Mouse (Mus musculus) liver (tissue): ENCODE measurements around the gene Pdzd2.

Experiments
- DNase-seq: peaks from one replicate; pipeline ENCODE4 v3.0.0-alpha.2; 2020; ENCODE audit warnings: mixed read lengths

Pdzd2 gene

GRCm38 (mm10) chr15:12665946-12666345 lies 73.8 kb downstream of the Pdzd2 start:
- DNase-seq = no peak

- no peak for DNase-seq
Measured at GRCm38 (mm10) chr15:12663351-12663750, 76.4 kb downstream of the Pdzd2 start.

- DNase-seq = no peak
Measured at GRCm38 (mm10) chr15:12660320-12660719, 79.4 kb downstream of the Pdzd2 start.

- no peak for DNase-seq
Measured at GRCm38 (mm10) chr15:12655959-12656662, 83.6 kb downstream of the Pdzd2 start.

- no peak for DNase-seq
Measured at GRCm38 (mm10) chr15:12655316-12655715, 84.4 kb downstream of the Pdzd2 start.

GRCm38 (mm10) chr15:12652336-12653031 lies 87.2 kb downstream of the Pdzd2 start:
- no peak for DNase-seq

- DNase-seq = no peak
Measured at GRCm38 (mm10) chr15:12650236-12650635, 89.5 kb downstream of the Pdzd2 start.

- no peak for DNase-seq
Measured at GRCm38 (mm10) chr15:12649674-12650073, 90.0 kb downstream of the Pdzd2 start.

- no peak for DNase-seq
Measured at GRCm38 (mm10) chr15:12649131-12649530, 90.6 kb downstream of the Pdzd2 start.

GRCm38 (mm10) chr15:12640755-12641154 lies 99.0 kb downstream of the Pdzd2 start:
- DNase-seq = no peak

- no peak for DNase-seq
Measured at GRCm38 (mm10) chr15:12639776-12640175, 99.9 kb downstream of the Pdzd2 start.

GRCm38 (mm10) chr15:12639181-12639580 lies 100.5 kb downstream of the Pdzd2 start:
- no peak for DNase-seq

- DNase-seq = no peak
Measured at GRCm38 (mm10) chr15:12638370-12639030, 101.2 kb downstream of the Pdzd2 start.

GRCm38 (mm10) chr15:12637511-12637910 lies 102.2 kb downstream of the Pdzd2 start:
- no peak for DNase-seq

GRCm38 (mm10) chr15:12636386-12636785 lies 103.3 kb downstream of the Pdzd2 start:
- DNase-seq = no peak

- DNase-seq = no peak
Measured at GRCm38 (mm10) chr15:12634921-12635320, 104.8 kb downstream of the Pdzd2 start.

- no peak for DNase-seq
Measured at GRCm38 (mm10) chr15:12629164-12629563, 110.6 kb downstream of the Pdzd2 start.

GRCm38 (mm10) chr15:12628451-12628850 lies 111.3 kb downstream of the Pdzd2 start:
- DNase-seq = no peak

- no peak for DNase-seq
Measured at GRCm38 (mm10) chr15:12626930-12627329, 112.8 kb downstream of the Pdzd2 start.

GRCm38 (mm10) chr15:12626166-12626565 lies 113.6 kb downstream of the Pdzd2 start:
- DNase-seq = no peak

GRCm38 (mm10) chr15:12625524-12625923 lies 114.2 kb downstream of the Pdzd2 start:
- DNase-seq = no peak

GRCm38 (mm10) chr15:12623521-12623920 lies 116.2 kb downstream of the Pdzd2 start:
- DNase-seq = no peak

- DNase-seq = no peak
Measured at GRCm38 (mm10) chr15:12622701-12623100, 117.0 kb downstream of the Pdzd2 start.

GRCm38 (mm10) chr15:12622093-12622643 lies 117.6 kb downstream of the Pdzd2 start:
- no peak for DNase-seq
